Mouse (Mus musculus): ENCODE results near the gene Nhej1. TPM values are rescaled to one million over a fixed set of nuclear protein-coding genes. Genes with fewer than 3 reads are reported as not detected.

The Nhej1 gene
- polyA plus RNA-seq (2017; shearing (Covaris generic)) = 10 to 100 TPM in 1 of 2 experiments, 1 to 10 TPM in 1; 8.1 to 18.7 TPM

DNA sequence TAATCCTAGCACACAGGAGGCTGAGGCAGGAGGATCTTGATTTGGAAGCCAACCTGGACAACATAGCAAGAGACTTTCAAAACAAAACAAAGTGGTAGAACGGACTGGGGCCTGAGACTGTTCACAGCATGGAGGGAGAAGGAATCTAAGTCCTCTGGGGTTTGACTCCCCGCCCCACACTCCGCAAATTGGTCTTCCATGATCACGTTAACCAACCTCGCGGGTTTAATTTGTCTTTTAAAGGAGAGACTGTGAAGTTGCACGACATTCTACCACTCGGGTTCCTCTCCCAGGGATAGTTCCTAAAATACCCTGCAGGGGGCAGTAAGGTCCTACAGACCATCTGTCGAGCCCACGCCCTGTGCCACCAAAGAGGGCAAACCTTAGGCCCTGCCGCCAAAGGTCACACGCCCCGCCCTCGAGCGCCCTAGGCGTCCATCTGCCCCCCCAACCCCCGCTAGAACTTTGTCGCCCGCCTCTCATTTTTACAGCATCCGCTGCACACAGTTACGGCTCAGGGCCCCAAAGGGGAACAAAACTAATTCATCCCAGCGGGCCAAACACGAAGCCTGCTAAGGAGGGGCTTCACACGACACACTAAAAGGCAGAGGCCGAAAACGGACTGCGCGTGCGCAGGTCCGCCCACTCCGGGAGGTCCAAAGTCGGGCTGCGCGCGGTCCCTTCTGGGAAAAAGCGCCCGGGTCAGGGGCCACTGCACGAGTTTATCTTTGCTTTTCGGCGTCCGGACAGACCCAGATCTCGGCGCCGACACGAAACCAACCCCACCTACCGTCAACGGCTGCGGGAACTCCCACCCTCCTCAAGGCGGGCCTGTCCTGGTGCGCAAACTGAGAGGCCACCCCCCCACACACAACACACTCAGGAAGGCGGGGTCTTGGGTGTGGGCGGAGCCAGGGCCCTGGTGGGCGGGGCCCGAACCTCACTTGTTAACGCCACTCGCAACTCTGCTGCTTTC is at the start of gene Nhej1:
Gene Nhej1, minus strand, starts transcription at position 855 of the 976 bp plus-strand sequence.

DNA sequence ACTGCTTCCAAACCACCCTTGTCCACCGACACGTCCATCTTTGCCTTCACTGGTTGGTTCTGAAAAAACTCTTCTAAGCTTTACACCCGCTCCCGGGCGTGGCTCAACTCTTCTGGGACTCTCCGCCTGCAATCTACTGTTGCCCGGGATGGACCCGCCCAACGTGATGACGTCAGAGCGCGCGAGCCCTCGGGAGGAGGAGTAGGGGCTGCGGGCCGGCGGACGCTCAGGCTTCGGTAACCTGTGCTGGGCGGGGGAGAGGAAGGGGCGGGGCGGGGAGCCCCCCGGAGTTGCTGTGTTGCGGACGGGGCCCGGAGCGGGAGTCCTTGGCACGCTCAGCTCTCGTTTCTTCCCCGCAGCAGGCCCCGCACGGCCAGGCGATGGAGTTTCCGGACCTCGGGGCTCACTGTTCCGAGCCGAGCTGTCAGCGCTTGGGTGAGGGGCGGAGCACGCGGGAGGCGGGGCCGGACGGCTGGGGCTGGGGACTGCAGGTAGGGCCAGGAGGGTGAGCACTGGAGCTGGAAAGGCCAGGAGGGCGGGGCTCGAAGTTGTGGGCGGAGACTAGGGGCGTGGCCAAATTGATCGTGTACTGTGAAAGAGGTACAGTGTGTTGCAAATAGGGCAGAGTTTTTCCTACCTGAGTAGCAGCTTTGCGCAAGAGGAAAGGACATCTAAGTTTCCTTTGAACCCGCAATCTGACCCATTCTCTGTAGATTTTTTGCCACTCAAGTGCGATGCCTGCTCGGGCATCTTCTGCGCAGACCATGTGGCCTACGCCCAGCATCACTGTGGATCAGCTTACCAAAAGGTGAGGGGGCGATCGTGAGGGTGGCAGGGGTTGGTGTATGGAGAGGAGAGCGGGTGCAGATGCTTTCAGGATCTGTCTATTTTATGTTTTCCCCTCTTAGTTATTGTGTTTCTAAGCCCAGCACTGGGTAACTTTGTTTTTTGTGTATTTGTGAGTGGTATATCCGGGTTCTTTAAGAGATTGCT is 43.8 kb upstream of the Nhej1 start, which contains the start of gene Zfand2b:
Gene Zfand2b, plus strand, starts transcription at position 175 of the 993 bp plus-strand sequence.

DNA sequence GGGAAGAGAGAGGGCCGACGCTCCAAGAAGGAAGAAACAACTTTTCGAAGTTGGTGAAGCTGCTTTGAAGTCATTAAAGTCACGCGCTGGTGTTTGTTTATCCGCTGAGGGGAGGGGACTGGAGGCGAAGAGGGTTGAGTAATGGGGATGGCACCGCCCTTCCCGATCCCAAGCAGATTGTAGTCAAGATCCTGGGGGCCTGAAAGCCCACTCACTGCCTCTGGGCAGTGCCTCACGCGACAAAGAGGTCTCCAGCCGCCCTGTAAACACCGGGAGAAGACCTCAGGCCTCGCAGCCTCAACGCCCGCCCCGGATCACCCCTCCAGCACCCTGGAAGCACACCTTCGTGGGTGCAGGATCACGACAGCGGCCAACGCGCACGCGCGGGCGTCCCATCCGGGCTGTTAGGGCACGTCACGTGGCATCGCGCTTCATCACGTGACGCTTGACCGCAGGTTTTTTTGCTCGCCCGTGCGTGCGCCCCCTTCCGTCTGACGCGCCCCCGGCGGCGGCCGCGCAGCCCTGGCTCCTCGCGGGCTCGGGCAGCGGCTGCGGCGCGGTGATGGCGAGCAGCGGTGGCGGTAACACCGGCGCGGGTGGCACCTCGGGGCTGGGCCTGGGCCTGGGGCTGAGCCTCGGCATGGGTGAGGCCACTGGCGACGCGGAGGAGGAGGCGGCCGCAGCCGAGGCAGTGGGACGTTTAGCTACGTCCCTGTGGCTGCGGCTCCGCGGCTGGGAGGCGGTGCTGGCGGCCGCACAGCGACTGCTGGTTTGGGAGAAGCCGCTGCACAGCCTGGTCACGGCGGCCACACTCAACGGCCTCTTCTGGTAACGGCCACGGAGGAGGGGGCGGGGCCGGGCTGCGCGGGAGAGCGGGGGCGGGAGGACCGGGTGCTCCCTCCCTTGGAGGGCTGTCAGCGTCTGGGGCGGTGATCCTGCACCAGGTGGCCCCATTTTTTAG is 17.6 kb upstream of the Nhej1 start, which contains the start of the genes Cnppd1 and Retreg2:
Gene Cnppd1, minus strand, starts transcription at position 411 of the 961 bp plus-strand sequence.
Gene Retreg2, plus strand, starts transcription at position 478 of the 961 bp plus-strand sequence.

DNA sequence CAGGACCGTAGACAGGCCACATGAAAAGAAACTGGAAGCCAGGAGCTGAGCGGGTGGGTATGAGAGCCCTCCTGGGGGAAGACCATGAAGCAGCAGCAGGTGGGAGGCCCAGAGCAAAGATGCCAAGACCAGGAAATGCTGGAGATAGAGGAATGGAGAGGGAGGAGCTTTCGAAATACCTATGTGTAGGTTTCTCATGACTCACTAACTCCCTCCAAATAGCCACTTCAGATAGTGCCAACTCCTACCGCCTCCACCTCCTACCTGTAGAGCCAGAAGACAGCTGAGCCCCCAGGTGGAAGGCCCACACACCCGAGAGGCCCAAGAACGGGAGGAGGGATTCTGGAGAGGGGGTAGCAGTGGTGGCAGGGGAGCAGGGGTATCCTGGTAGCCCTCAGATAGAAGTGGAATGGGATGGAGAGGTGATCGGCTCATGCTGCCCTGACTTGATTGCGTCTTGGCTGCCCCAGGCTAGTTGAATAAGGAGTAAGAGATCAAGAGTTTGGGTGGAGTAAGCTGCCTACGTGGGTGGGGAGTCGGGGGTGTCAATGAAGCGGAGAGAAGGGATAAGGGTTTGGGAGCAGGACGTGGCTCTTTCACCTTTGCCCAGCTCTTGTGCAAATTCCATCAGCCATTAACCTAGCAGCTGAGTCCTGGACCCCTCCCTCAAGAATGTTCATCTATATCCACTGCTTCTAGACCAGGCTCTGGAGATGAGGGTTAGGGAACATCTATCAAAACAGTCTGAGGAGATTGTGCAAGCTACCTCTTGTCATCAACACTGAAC is 8.6 kb upstream of the Nhej1 start, which contains the start of gene Slc23a3:
Gene Slc23a3, minus strand, starts transcription at position 470 of the 787 bp plus-strand sequence.

DNA sequence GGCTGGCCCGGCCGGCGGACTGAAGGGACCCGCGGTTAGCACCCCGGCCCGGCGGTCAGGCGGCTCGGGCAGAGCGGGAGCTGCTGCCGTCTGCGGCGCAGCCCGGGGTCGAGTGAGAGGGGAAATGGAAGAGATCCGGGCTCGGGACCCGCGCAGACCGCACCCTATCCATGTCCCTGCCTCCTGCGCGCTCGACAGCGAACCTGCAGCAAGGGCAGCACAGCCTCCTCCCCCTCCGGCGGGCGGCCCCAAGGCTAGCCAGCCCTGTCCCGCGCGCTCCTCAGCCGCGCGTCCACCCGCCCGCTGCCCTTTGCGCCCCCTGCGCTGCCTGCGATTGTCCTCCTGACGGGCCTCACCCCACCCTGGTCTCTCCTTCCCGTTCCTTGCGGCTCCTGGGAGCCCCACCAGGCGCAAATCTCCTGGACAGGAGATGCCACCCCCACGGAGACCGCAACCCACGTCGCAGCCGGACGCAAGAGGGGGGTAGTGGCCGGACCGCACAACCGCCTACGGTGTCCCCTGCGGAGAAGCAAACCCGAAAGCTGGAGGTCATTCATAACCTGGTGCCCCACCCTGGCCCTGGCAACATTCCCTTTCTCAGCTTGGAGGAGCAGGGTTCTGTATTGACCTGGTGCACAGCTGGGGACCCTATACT is 173.3 kb downstream of the Nhej1 start, which contains the start of gene Ihh:
Gene Ihh, minus strand, starts transcription at position 117 of the 655 bp plus-strand sequence.

DNA sequence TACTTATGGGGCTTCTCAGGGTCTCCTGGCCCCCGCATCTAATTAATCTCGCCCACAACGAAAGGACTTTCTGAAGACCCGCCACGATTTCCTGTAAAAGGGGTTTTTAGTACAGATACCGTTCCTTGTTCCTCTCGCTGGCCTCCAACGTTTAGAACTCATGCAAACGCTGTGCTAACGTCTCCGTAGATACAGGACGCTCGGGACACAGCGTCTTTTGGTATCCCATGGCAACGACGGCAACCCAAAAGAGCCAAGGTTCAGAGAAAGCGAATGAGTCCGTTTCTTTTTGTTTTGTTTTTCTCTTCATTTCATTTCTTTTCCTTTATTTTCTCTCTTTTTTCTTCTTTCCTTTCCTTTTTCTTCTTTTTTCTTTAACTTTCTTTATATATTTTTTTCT is 189.6 kb downstream of the Nhej1 start, which contains the start of gene Cfap65:
Gene Cfap65, minus strand, starts transcription at position 198 of the 400 bp plus-strand sequence.

Other genes starting within 250 kb of the Nhej1 start
- under 1 TPM in 1 of 2 experiments, not detected in 1; 0.62 TPM for gene Fev, start 239.8 kb downstream of the Nhej1 start, polyA plus RNA-seq (2017; shearing (Covaris generic))
- not detected for gene Cryba2, start 232.1 kb downstream of the Nhej1 start, polyA plus RNA-seq (2017; shearing (Covaris generic))
- under 1 TPM; 0.06 to 0.83 TPM for gene Cfap65, start 189.6 kb downstream of the Nhej1 start, polyA plus RNA-seq (2017; shearing (Covaris generic))
- gene Ihh, start 173.5 kb downstream of the Nhej1 start, polyA plus RNA-seq (2017; shearing (Covaris generic)) = under 1 TPM; 0.23 to 0.78 TPM
- 1 to 10 TPM in 1 of 2 experiments, under 1 TPM in 1; 0.42 to 1.1 TPM for gene Slc23a3, start 8.7 kb upstream of the Nhej1 start, polyA plus RNA-seq (2017; shearing (Covaris generic))
- 100 to 1,000 TPM; 146 to 163 TPM for gene Cnppd1, start 17.5 kb upstream of the Nhej1 start, polyA plus RNA-seq (2017; shearing (Covaris generic))
- 100 to 1,000 TPM; 122 TPM for gene Retreg2, start 17.6 kb upstream of the Nhej1 start, polyA plus RNA-seq (2017; shearing (Covaris generic))
- 10 to 100 TPM; 68.6 to 80.7 TPM for gene Zfand2b, start 43.4 kb upstream of the Nhej1 start, polyA plus RNA-seq (2017; shearing (Covaris generic))
- 1 to 10 TPM; 4.8 to 7.3 TPM for gene Abcb6, start 55.2 kb upstream of the Nhej1 start, polyA plus RNA-seq (2017; shearing (Covaris generic))
- 10 to 100 TPM; 38.6 to 47.7 TPM for gene Ankzf1, start 67.0 kb upstream of the Nhej1 start, polyA plus RNA-seq (2017; shearing (Covaris generic))
- 10 to 100 TPM; 17.2 to 18.1 TPM for gene Atg9a, start 67.0 kb upstream of the Nhej1 start, polyA plus RNA-seq (2017; shearing (Covaris generic))
- 10 to 100 TPM in 1 of 2 experiments, 1 to 10 TPM in 1; 9.9 to 18.9 TPM for gene Glb1l, start 85.6 kb upstream of the Nhej1 start, polyA plus RNA-seq (2017; shearing (Covaris generic))
- 100 to 1,000 TPM in 1 of 2 experiments, 10 to 100 TPM in 1; 97.8 to 128 TPM for gene Stk16, start 85.6 kb upstream of the Nhej1 start, polyA plus RNA-seq (2017; shearing (Covaris generic))
- gene Tuba4a, start 94.7 kb upstream of the Nhej1 start, polyA plus RNA-seq (2017; shearing (Covaris generic)) = 100 to 1,000 TPM; 268 to 351 TPM
- gene A630095N17Rik, start 106.9 kb upstream of the Nhej1 start, polyA plus RNA-seq (2017; shearing (Covaris generic)) = 1 to 10 TPM in 1 of 2 experiments, not detected in 1; 2.1 TPM
- gene Dnajb2, start 111.2 kb upstream of the Nhej1 start, polyA plus RNA-seq (2017; shearing (Covaris generic)) = 10 to 100 TPM; 41.1 to 41.7 TPM
- under 1 TPM; 0.28 to 0.32 TPM for gene Ptprn, start 139.3 kb upstream of the Nhej1 start, polyA plus RNA-seq (2017; shearing (Covaris generic))
- gene Resp18, start 153.2 kb upstream of the Nhej1 start, polyA plus RNA-seq (2017; shearing (Covaris generic)) = not detected
- 10 to 100 TPM; 63.9 to 69.7 TPM for gene Dnpep, start 192.8 kb upstream of the Nhej1 start, polyA plus RNA-seq (2017; shearing (Covaris generic))
- gene Des, start 235.1 kb upstream of the Nhej1 start, polyA plus RNA-seq (2017; shearing (Covaris generic)) = under 1 TPM in 1 of 2 experiments, not detected in 1; 0.77 TPM

All from inflammation-experienced regulatory T-cells (primary cell).